Mouse (Mus musculus) layer of hippocampus, postnatal 10 days (tissue): ENCODE measurements around the gene B4galnt4. TPM values are rescaled to one million over a fixed set of nuclear protein-coding genes. Genes with fewer than 3 reads are reported as not detected.
"Not testable (repeated sequence)": the region's sequence is repeated elsewhere in the genome, so short reads cannot be mapped to it uniquely, and the experiment has no call there.

ENCODE experiments used
- DNase-seq, 2 experiments: peaks; one replicate each; pipeline ENCODE4 v3.0.0; 2021; ENCODE audit warnings: low spot score in 2 of 2
- long read RNA-seq: library from polyadenylated mRNA; stranded (forward); transcript quantifications from one replicate; pipeline ENCODE4 v2.0.0, GENCODE M21; 2023
- total RNA-seq, 2 experiments: library from RNA; stranded (reverse); gene quantifications; 2 replicates each; pipeline ENCODE4 v1.2.3; 2021

Gene B4galnt4
- total RNA-seq, result 100 to 1,000 TPM; 103 to 123 TPM
- long read RNA-seq, transcript B4galnt4-201 (20 exons, 3,556 nt), result major isoform, 5 of 38 reads
- long read RNA-seq, partial matches to known transcripts, result 28 of 38 reads
- long read RNA-seq, other reads (novel, unspliced or antisense), result 5 of 38 reads

DNA sequence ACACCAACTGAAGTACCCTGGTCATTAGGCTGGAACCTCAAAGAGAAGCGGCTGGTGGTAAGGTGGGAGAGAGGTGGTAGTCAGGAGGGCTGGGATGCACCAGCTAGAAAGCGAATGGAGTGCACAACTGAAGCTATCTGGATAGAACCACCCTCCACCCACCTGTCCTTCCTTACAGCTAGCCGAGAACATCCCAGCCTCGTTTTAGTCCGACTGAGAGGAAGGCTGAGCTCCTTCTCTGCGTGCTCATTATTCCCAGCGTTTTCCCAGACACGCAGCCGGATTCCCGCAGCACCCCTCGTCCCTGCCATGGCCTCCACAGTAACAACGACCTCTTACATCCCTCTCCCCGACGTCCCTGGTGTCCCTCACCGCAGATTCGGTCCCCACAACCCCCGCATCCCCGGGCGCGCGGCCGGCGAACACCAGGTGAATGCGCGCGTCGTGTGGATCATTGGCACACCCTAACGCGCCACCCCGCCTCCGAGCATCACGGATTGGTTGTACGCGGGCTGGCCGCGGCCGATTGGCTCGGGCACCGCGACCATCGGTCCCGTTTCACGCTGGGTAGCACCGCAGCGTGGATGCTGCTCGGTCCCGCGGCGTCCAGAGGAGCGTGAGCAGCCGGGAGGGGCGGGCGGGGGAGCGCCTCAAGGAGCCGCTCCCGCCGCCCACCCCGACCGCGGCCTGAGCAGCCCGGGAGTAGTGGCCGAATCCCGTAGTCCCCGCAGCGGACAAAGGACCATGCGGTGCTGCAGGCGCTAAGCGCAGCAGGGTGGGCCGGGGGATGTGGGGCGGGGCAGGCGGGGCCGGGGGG lies at the start of gene B4galnt4:
Gene B4galnt4, plus strand, starts transcription at position 679 of the 817 bp plus-strand sequence.
- peak; percentile 86 to 91 for DNase-seq

DNA sequence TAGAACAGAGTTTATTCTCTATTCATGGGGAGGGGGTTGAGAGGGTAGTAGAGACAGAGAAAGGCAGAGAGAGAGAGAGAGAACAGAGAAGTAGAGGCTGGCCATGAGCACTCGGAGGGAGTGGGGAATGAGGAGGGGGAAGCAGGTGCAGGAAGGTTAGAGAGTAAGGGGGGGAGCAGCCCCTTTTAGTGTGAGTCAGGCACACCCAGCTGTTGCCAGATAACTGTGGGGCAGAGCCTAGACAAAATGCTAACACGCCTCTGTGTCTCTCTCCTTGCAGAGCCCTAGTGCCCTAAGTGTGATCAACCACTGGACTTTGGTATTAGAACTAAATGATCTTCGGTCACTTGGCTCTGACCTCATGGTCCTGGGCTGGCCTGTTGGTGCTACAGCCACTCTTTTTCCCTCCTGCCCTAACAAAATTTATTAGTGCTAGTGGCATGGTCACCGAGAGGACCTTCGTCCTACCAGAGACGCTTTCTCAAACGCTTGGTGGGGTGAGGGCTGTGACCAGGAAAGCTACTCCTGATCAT lies 49.6 kb upstream of the B4galnt4 start:
- no peak for DNase-seq

DNA sequence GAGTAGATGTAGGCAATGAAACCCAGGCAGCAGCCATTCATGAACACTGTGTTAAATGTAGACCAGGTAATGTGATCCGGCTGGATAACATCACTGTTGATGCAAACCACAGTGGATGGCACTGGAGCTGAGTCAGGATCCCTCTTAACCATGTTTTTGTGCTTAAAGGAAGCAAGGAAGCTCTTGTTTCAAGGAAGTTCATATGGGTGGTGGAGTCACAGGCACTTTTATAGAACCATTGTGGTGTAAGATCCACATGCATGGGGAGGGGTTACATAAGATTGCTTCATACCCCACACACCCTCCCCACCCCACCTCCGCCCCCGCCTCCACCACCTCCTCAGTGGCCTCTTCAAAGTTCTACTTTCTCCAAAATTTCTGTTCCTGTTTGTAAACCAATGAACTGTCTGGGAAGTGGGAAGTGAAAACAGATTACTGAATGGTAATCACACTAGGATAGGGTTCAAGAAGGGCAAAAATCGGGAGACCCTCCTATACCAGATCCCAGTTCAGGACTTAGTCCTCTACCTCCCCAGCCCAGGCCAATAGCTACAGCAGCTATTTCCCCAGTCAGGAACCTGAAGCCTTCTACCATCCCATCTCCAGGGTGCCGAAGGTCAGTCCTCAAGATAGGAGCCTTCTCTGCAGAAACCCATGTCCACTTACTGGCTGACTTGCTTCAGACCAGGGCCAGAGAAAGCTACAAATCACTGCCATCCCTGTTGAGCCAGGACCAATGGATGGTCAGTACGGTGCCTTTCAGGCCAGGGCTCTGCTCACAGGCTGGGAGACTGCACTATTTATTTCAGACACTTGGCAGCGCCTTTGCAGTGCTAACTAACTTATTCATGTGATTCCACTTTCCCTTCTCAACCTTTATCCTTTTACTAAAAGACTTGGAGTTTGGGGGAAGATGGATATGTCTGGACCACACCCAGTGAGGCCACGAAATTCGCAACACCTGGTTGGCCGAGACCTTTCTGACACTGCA lies 43.9 kb upstream of the B4galnt4 start:
- no peak for DNase-seq

DNA sequence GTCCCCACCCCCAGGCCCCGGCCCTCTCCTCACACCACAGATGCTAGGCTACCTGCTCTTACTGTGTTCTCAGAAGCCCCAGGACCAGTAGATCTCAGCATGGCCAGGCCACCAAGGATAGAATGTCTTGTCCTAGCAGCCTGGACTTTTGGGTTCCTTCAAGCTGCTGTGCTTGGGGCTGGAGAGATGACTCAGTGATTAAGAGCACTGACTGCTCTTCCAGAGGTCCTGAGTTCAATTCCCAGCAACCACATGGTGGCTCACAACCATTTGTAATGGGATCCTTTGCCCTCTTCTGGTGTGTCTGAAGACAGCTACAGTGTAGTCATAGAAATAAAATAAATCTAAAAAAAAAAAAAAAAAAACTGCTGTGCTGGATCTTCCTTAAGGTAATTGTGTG lies 43.1 kb upstream of the B4galnt4 start, which contains the start of gene Ifitm6:
Gene Ifitm6, minus strand, starts transcription at position 101 of the 400 bp plus-strand sequence.
- not testable (repeated sequence) for DNase-seq

DNA sequence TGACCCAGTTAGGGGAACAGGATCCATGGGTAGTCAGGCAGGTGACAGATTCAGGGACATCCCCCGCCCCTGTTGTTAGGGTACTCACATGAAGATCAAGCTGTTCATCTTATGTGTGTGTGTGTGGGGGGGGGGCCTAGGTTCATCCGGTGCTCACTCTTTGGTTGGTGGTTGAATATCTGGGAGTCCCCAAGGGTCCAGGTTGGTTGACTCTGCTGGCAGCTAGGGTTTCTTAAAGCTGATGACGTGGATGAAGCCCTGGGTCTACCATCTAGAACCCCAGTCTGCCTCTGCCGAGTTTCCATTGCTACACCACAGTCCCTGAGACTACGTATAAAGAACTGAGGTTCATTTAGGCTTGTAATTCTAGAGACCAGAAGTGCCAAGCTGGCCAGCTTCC lies 41.9 kb upstream of the B4galnt4 start:
- DNase-seq, result no peak

DNA sequence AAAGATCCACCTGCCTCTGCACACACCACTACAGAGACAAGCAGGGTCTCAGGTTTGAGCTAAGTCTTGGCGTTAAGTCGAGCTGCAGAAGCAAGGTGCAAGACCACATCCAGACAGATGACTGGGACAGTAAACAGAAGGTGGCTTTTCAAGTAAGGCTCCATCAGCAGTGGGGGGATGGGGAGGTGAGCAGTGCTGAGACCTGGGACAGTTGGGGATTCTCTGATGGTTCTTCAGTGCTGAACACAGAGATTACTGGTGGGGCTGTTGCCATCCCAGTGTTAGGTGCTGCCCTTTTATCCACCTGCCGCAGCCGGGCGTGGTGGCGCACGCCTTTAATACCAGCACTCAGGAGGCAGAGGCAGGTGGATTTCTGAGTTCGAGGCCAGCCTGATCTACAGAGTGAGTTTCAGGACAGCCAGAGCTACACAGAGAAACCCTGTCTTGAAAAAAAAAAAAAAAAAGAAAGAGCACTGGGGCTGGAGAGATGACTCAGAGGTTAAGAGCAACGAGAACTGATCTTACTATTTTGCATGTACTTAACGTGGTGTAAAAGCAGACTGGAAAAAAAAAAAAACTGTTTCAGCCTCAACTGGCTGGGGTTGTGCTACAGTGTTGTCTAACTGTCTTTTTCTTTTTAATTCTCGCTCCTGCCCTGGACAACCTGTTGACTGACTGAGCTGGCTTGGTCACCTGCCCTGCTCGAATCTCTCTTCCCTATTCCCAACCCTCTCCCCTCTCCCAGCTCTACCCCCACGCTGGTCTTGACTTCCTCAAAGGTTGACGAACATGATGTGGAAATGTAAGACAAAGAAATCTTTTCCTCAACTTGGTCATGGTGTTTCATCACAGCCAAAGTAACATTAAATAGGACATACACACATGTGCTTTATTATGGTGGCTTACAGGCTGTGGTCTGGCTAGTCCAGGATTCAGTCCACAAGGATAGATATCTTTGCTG lies 39.1 kb upstream of the B4galnt4 start:
- no peak for DNase-seq

DNA sequence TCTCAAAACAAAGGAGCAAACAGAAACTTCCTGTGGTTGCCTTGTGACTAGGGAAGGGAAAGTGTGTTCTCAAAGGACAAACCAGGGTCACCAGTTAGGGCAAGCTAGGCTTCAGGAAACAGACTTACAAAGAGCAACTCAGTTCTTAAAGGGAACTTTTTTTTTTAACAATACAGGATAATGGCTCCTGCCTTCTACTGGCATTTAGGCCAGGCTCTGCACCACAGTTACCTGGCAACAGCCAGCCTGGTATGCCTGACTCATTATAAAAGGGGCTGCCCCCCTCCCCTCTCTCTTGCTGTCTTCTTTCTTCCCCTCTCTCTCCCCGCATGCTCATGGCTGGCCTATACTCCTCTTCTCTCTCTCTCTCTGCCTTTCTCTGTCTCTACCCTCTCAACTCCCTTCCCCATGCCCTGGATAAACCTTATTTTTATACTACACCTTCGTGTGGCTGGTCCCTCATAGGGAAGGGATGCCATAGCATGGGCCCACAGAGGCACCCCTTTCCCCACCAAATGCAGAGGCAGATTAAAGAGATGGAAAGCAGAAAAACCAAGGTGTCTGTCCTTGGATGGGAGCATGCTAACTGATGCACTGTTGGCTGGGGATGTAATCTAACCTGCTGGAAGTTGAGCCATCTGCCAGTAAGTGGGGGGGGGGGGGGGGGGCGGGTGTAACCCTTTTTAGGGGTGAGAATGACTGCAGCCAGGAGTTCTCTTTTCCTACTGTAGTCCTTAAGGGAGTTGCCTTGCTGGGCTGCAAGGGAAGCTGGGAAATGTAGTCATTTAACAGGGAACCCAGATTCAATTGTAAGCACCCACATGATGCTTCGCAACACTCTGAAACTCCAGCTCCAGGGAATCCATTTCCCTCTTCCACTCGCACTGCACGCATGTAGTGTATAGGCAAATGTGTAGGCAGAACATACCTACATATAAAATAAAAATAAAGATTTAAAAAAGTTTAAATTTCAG lies 35.8 kb upstream of the B4galnt4 start:
- peak in 1 of 2 experiments; percentile 6 for DNase-seq

DNA sequence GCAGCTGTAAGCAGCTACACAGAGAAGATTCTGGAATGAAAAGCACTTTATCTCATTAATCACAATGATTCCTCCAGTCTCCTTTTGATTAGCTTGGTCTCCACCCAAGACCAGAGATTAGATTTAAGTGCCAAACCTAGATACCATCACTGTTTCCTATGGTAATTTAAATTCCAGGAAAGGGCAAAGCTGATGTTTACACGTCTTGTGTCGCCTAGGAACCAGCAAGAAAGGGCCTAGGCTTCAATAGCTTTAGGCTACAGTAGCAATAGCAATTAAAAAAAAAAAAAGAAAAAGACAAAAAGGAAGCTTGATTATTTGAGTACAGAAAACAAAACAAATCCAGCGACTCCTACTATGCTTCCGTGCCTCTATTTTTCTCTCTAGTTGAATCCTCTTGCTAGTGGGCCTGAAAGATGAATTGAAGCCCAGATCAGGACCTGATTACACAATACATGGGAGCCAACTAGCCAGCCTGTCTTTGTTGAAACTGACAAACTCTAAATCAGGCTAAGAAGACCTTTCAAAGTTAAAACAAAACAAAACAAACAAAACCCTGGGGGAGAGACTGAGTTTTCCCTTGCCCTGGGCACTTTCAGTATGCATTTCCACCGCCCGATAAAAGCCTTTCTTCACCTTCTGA lies 34.7 kb upstream of the B4galnt4 start:
- no peak for DNase-seq

DNA sequence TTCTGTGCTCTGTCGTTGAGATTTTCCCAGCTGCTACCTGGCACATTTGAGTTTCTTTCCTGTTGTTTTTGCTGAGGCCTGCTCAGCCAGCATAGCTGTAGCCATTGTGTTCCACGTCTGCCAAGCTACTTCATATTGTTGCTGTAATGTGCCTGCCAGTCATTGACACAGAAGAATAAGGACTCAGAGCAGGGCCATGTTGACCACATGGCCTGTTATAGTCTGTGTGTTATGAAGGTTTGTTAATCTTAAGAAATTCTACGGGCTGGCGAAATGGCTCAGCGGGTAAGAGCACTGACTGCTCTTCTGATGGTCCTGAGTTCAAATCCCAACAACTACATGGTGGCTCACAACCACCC lies 34.2 kb upstream of the B4galnt4 start:
- DNase-seq, result no peak

DNA sequence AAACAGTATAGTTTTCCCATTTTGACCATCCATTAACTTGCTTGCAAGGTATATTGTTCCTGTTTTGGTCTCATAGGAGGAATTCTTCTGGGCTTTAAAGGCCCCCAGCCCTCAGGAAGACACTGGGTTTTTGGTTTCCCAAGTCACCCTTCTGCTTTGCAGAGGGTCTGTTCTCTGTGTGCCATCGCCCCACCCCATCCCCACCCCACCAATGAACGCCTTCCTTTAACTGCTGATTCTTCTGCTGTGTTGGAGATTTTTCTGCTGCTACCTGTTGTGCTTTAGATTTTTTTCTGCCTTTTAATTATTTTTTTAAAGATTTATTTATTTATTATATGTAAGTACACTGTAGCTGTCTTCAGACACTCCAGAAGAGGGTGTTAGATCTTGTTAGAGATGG lies 32.1 kb upstream of the B4galnt4 start, which contains the start of gene Gm17387:
Gene Gm17387, plus strand, starts transcription at position 301 of the 400 bp plus-strand sequence.
- DNase-seq, result no peak

DNA sequence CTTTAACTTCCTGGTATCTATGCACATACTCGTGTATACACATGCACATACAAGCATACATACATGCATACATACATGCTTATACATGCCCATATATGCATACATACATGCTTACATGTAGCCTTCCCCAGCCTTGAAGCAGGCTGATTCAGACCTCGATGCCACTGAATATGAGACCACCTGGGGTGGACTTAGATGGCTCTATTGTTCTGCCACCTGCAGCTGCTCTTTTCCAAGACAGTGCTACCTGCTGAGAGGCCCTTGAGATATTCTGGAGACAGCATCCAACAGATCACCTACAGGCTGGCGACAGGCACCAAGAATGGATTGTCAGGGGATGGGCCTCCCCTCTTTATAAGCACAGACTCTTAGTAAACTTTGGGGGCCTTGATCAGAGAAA lies 30.5 kb upstream of the B4galnt4 start:
- DNase-seq, result no peak

DNA sequence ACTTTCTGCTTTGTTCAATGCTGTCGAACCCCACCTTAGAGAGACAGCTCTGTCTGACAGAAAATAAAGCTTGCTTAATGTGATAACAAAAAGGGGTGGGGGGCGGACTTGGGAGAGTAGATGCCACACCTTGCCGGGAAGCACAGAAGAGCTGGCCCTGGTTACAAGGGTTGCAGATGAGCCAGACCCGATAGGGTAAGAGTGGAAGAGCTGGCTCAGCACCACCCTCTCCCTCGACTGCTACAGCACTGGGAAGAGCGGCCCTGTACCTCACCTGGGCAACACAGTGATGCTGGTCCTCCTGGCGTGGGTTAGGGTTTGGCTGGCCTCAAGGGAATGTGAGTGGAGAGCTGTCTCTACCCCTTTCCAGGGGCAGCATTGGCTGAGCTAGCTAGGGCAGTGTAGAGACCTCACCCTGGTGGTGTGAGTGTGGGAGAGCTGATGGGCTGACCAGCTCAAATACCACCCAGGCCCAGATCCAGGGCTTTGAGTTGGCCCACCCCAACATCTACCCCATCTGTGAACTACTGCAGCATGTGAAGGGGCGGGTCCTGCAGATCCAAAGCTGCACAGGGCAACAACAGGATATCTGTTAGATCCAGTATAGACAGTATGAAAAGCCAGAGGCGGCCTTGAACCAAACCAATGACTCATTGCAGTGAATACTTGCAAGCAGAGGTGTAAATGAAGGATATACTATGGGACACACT lies 28.3 kb upstream of the B4galnt4 start:
- no peak for DNase-seq

DNA sequence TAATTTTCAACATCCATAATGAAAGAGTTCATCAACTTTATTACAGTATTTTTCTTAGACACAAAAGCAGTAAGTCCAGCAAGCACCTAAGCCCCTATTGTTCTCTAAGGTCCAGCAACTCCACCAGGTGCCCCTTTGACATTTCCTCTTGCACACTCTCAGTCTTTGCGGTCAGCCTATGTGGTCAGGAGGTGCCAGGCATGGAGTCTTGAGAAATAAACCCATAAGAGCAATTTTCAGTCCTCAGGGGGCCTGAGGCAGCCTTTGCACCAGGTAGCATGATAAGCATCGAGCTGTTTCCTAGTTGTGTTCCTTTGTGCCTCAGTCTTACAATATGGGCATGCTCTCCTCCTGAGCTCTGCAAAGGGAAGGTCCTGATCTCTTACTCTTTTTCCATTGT lies 24.3 kb upstream of the B4galnt4 start:
- not testable (repeated sequence) for DNase-seq

DNA sequence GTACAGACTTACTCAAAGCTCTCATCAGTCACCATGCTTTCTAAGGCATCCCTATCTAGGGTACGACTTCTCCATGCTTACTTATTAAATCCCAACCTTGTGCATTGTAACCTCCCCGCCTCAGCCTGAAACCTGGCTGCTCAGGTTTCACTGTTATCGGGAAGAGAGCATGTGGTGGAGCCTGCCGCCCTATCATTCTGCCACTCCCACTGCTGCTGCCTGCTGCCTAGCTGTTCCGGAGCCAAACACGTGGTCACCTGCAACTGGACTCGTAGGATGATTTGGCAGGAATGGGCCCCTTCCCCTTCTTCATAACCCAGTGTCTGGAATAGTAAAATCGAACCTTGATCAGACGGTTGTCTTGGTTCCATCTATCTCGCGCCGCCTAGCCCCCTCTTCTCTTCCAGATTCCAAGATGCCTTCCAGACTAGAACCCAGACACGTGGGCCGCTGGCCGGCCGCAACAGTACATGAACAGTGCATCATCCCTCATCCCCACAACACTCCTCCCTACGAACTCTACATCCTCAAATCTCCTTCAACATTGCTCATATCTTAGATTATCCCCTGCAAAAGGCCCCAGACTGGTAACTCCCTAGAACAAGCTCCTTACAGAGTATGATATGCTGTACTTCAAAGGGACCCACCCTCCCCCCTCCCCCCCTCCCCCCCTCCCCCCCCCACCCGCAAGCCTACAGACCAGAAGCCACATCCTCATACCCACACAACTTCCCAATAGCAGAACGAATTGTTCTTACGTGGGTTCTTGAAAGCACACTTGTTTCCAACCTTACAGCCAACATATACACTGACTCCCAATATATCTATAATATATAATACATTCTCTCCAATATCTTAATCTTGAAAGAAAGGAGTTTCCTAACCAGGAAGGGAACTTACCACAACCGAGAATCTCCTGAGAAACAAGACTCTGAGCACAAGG lies 22.5 kb upstream of the B4galnt4 start:
- DNase-seq, result no peak

DNA sequence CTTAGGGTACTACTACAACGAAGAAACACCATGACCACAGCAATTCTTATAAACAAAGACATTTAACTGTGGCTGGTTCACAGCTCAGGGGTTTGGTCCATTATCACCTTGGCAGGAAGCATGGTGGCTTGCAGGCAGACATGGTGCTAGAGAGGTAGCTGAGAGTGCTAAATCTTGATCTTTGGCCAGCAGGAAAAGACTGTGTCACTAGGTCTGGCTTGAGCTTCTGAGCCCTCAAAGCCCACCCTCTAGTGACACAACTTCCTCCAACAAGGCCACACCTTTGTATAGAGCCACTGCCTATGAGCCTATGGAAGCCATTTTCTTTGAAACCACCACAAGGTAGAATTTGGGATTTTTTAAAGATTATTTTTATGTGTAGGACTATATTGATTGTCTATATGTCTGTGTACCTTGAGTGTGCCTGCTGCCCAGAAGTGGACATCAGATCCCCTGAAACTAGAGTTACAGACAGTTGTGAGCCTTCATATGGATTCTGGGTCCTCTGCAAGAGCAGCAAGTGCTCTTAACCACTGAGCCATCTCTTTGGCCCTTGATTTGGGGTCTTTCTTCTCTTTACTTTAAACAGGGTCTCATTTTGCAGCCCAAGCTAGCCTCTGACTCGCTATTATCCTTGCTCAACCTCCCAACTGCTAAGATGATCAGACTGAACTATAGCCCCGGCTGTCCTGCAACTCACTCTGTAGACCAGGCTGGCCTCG lies 21.4 kb upstream of the B4galnt4 start:
- no peak for DNase-seq
